Mouse (Mus musculus) E14TG2a.4 (cell line): ENCODE results near the gene Aipl1.
A peak's percentile ranks its signal among the peaks of the same experiment; 100 is the strongest.

ENCODE experiments used
- H3K27me3 ChIP-seq: 2 replicates; pipeline ENCODE4 v1.6.1; 2014; ENCODE audit warnings: low read length, control low read depth; ENCODE audit not compliant: insufficient read depth
- H3K36me3 ChIP-seq: 2 replicates; pipeline ENCODE4 v1.6.1; 2014; ENCODE audit warnings: low read length, control low read depth; ENCODE audit not compliant: insufficient read depth
- H3K4me1 ChIP-seq: replicated peaks from 2 replicates; pipeline ENCODE4 v1.6.1; 2014; ENCODE audit warnings: low read depth, low read length, control low read depth
- H3K4me3 ChIP-seq: replicated peaks from 2 replicates; pipeline ENCODE4 v1.5.1; 2014; ENCODE audit warnings: mild to moderate bottlenecking, low read length
- H3K9me3 ChIP-seq: 2 replicates; pipeline ENCODE4 v1.6.1; 2014; ENCODE audit warnings: low read length, control low read depth
- CTCF ChIP-seq: conservative IDR thresholded peaks from 2 replicates; pipeline ENCODE4 v1.5.1; 2014; ENCODE audit warnings: low read length
- NANOG ChIP-seq: IDR thresholded peaks from 2 replicates; pipeline ENCODE4 v1.6.1; 2014; ENCODE audit warnings: borderline replicate concordance, low read length, mixed read lengths
- POU5F1 ChIP-seq: IDR thresholded peaks from 2 replicates; pipeline ENCODE4 v1.6.1; 2014; ENCODE audit warnings: low read length, borderline replicate concordance

Aipl1 gene

DNA sequence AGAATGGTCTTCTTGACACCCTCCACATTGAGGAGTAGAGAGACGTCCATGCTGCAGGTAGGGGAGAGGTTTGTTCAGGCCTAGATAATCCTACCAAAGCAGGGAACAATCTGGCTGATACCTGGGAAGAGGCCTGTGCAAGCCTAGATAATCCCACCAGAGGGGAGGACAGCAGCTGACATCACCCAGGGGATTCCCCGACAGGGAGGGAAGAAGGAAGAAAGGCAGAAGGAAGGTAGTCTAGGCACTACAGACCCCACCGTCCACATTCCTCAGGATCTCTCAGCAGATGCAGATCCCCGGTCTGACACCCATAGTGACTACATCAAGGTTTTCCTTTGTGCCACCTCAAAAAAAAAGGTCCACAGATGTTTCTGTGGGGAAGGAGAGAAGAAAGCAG is at the start of gene Aipl1:
Gene Aipl1, minus strand, starts transcription at position 101 of the 400 bp plus-strand sequence.
- peaks cover 14% of the 10 kb centered on the region for H3K4me1 ChIP-seq
- peaks cover 36% of the 10 kb centered on the region for H3K27me3 ChIP-seq
- no peaks in the 10 kb centered on the region for H3K36me3 ChIP-seq
- TF ChIP-seq POU5F1 (no peak), CTCF (no peak), NANOG (no peak)
- no peaks in the 10 kb centered on the region for H3K9me3 ChIP-seq
- H3K4me3 ChIP-seq = no peak within 1 kb of the TSS

GRCm38 (mm10) chr11:72086251-72087046 is 49.1 kb upstream of the Aipl1 start:
- Histone ChIP-seq H3K4me1 (no peaks in the 10 kb centered on the region), H3K4me3 (no peak overlapping the region), H3K9me3 (no peaks in the 10 kb centered on the region), H3K27me3 (peaks cover 10% of the 10 kb centered on the region), H3K36me3 (no peaks in the 10 kb centered on the region)
- TF ChIP-seq POU5F1 = no peak
- no peak for TF ChIP-seq CTCF
- no peak for TF ChIP-seq NANOG

GRCm38 (mm10) chr11:72084337-72084736 is 47.0 kb upstream of the Aipl1 start:
- H3K4me3 ChIP-seq = no peak overlapping the region
- H3K36me3 ChIP-seq = no peaks in the 10 kb centered on the region
- TF ChIP-seq CTCF (no peak), POU5F1 (no peak), NANOG (no peak)
- H3K4me1 ChIP-seq = no peaks in the 10 kb centered on the region
- peaks cover 17% of the 10 kb centered on the region for H3K27me3 ChIP-seq
- no peaks in the 10 kb centered on the region for H3K9me3 ChIP-seq

DNA sequence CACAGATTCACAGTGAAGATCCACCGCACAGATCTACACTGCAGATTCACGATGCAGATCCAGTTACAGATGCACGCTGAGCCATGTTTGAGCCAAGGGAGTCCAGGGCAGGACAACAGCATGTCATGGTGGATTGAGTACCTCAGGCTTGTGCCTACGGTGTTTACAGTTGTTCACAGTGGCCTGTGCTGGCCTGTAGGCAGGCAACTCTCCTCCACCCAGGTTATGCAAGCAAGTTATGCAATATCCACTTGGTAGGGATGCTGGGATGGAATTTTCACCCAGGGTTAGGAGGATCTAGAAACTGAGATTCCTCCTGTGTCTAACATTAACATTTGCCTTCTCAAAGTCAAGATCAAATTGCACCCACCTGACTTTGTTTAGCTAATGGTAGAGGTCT is 45.3 kb upstream of the Aipl1 start:
- Histone ChIP-seq H3K4me1 (peaks cover 13% of the 10 kb centered on the region), H3K36me3 (no peaks in the 10 kb centered on the region), H3K27me3 (peaks cover 7% of the 10 kb centered on the region; the same call in 1 of the 2 replicates), H3K4me3 (no peak overlapping the region), H3K9me3 (no peaks in the 10 kb centered on the region)
- TF ChIP-seq CTCF (no peak), NANOG (no peak), POU5F1 (no peak)

- Histone ChIP-seq H3K9me3 (no peaks in the 10 kb centered on the region), H3K27me3 (0 out of 2 replicates have a peak, but pooled peaks cover 7% of the 10 kb centered on the region), H3K36me3 (no peaks in the 10 kb centered on the region), H3K4me3 (no peak overlapping the region), H3K4me1 (peaks cover 13% of the 10 kb centered on the region)
- no peak for TF ChIP-seq CTCF
- no peak for TF ChIP-seq NANOG
- TF ChIP-seq POU5F1 = no peak
Observed at GRCm38 (mm10) chr11:72080461-72080860, 43.2 kb upstream of the Aipl1 start.

- TF ChIP-seq POU5F1 (0 out of 2 replicates have a peak, but pooled peaks have one; percentile 22), CTCF (no peak)
- Histone ChIP-seq H3K4me3 (no peak overlapping the region), H3K27me3 (0 out of 2 replicates have a peak, but pooled peaks cover 11% of the 10 kb centered on the region), H3K9me3 (no peaks in the 10 kb centered on the region), H3K36me3 (no peaks in the 10 kb centered on the region), H3K4me1 (peaks cover 13% of the 10 kb centered on the region)
Observed at GRCm38 (mm10) chr11:72078647-72079046, 41.3 kb upstream of the Aipl1 start.

DNA sequence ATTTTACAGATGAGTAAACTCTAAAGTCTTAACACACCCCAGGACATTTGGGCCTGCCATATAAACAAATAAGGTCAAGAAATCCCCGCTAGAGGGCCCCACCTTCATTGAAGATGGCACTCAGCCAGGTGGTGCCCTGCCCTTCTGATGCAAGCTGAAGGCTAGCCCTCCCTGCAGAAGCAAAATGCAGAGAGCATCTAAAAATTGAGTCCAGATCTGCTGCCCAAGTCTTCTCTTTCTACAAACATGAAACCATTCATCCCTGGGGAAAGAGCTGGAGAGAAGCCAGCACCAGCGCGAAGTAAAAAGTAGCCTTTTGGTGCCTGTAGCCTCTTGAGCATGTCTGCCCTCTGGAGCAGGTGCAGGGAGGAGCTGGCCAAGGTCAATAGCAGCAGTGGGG is 40.7 kb upstream of the Aipl1 start:
- TF ChIP-seq CTCF (0 out of 2 replicates have a peak, but pooled peaks have one; percentile 8), POU5F1 (no peak), NANOG (no peak)
- Histone ChIP-seq H3K36me3 (no peaks in the 10 kb centered on the region), H3K9me3 (no peaks in the 10 kb centered on the region), H3K4me1 (peaks cover 13% of the 10 kb centered on the region), H3K27me3 (0 out of 2 replicates have a peak, but pooled peaks cover 11% of the 10 kb centered on the region), H3K4me3 (no peak overlapping the region)

GRCm38 (mm10) chr11:72074230-72074629 is 36.9 kb upstream of the Aipl1 start:
- H3K36me3 ChIP-seq = no peaks in the 10 kb centered on the region
- peaks cover 6% of the 10 kb centered on the region; the same call in 1 of the 2 replicates for H3K9me3 ChIP-seq
- 0 out of 2 replicates have a peak, but pooled peaks cover 9% of the 10 kb centered on the region for H3K27me3 ChIP-seq
- peaks cover 19% of the 10 kb centered on the region for H3K4me1 ChIP-seq
- no peak for TF ChIP-seq CTCF
- no peak for TF ChIP-seq NANOG
- TF ChIP-seq POU5F1 = no peak
- no peak overlapping the region for H3K4me3 ChIP-seq

GRCm38 (mm10) chr11:72072331-72072905 is 35.1 kb upstream of the Aipl1 start:
- peaks cover 7% of the 10 kb centered on the region for H3K4me1 ChIP-seq

More at GRCm38 (mm10) chr11:72072331-72072905, 35.1 kb upstream of the Aipl1 start:
- TF ChIP-seq CTCF (no peak), POU5F1 (no peak), NANOG (no peak)
- H3K27me3 ChIP-seq = 0 out of 2 replicates have a peak, but pooled peaks cover 9% of the 10 kb centered on the region
- no peaks in the 10 kb centered on the region for H3K36me3 ChIP-seq
- no peak overlapping the region for H3K4me3 ChIP-seq
- H3K9me3 ChIP-seq = peaks cover 6% of the 10 kb centered on the region; the same call in 1 of the 2 replicates
